Mouse (Mus musculus) neural tube, embryonic 13.5 days (tissue): ENCODE measurements around the gene Cep170b. TPM values are rescaled to one million over a fixed set of nuclear protein-coding genes. Genes with fewer than 3 reads are reported as not detected.

Experiments used
- ATAC-seq: fragments of 200-750 bp; cut with Nextera tagmentation; 2 replicates; pipeline ENCODE4 v1.8.0; 2017; ENCODE audit warnings: low read depth, mild to moderate bottlenecking, moderate TSS enrichment, moderate library complexity
- H3K27ac ChIP-seq: fragments of 300-500 bp; sonication (generic); replicated peaks from 2 replicates; pipeline ENCODE4 v1.5.1; 2015; ENCODE audit warnings: moderate library complexity, mild to moderate bottlenecking, inconsistent platforms
- H3K27me3 ChIP-seq: fragments of 300-500 bp; sonication (generic); 2 replicates; pipeline ENCODE4 v1.6.1; 2015; ENCODE audit warnings: mild to moderate bottlenecking, inconsistent platforms
- H3K36me3 ChIP-seq: fragments of 300-500 bp; sonication (generic); 2 replicates; pipeline ENCODE4 v1.6.1; 2015; ENCODE audit warnings: mild to moderate bottlenecking, inconsistent platforms
- H3K4me1 ChIP-seq: fragments of 300-500 bp; sonication (generic); replicated peaks from 2 replicates; pipeline ENCODE4 v1.6.1; 2015; ENCODE audit warnings: inconsistent platforms
- H3K4me2 ChIP-seq: fragments of 300-500 bp; sonication (generic); 2 replicates; pipeline ENCODE4 v1.6.1; 2015; ENCODE audit warnings: inconsistent platforms, mild to moderate bottlenecking, moderate library complexity
- H3K4me3 ChIP-seq: fragments of 300-500 bp; sonication (generic); 2 replicates; pipeline ENCODE4 v1.5.1; 2015; ENCODE audit warnings: mild to moderate bottlenecking, inconsistent platforms
- H3K9ac ChIP-seq: fragments of 300-500 bp; sonication (generic); 2 replicates; pipeline ENCODE4 v1.6.1; 2015; ENCODE audit warnings: moderate library complexity, mild to moderate bottlenecking, inconsistent platforms
- H3K9me3 ChIP-seq: fragments of 300-500 bp; sonication (generic); 2 replicates; pipeline ENCODE4 v1.6.1; 2016; ENCODE audit warnings: inconsistent platforms
- WGBS: fragments of 180-500 bp; shearing (Covaris S2); methylation state at CpG from one replicate; pipeline ENCODE4 v1.1.7; 2015; 5-methylcytosine and 5-hydroxymethylcytosine counted together
- polyA plus RNA-seq: library from polyadenylated mRNA; unstranded; fragments of >200 nt; fragmentation: Nextera tagmentation; extraction: Ambion mirVana; gene quantifications from 2 replicates; pipeline ENCODE4 v1.2.1, GENCODE M21; 2015

Gene Cep170b
- polyA plus RNA-seq: 23.7 and 26.9 TPM in 2 replicates

DNA sequence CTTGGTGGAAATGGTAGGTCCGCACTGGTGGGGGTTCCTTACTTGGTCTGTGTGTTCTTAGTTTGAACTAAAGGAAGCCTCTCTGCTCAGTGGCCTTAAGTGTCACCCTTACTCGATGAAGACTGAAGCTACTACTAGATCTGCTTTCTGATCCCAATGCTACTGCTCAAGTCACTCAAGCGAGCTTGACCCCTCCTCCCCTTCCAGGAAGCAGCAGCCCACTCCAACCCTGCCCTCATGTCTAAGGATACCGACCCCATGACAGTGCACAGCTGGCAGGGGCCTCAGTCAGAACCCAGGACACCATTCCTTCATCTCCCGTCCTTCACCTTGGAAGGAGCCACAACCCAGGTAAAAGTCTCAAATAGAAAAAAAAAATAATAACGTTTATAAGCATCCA is at the start of gene Cep170b:
Cep170b (plus strand) TSS at position 240 of the 400 bp plus-strand sequence.
- H3K27ac ChIP-seq: no peak within 1 kb of the TSS
- peak within 1 kb of the TSS; percentile 90; the same call in 1 of the 2 replicates for H3K9ac ChIP-seq
- H3K9me3 ChIP-seq: no peaks in the 10 kb centered on the region
- peak within 1 kb of the TSS; percentile 93 for H3K4me2 ChIP-seq
- 80% methylated on average over 6 of the region's 6 CpGs for WGBS
- peak within 1 kb of the TSS; percentile 91 for H3K4me3 ChIP-seq
- H3K27me3 ChIP-seq: peaks cover 30% of the 10 kb centered on the region
- no peaks in the 10 kb centered on the region for H3K36me3 ChIP-seq
- peaks cover 35% of the 10 kb centered on the region for H3K4me1 ChIP-seq
- no peak for ATAC-seq

GRCm38 (mm10) chr12:112670718-112671393 is 49.4 kb upstream of the Cep170b start:
- 53% methylated on average over 9 of the region's 9 CpGs for WGBS
- Histone ChIP-seq H3K27me3 (no peaks in the 10 kb centered on the region), H3K36me3 (peaks cover 47% of the 10 kb centered on the region), H3K27ac (peak overlapping the region; percentile 33), H3K4me1 (peaks cover 88% of the 10 kb centered on the region), H3K4me3 (peak overlapping the region; percentile 6; the same call in 1 of the 2 replicates), H3K9me3 (no peaks in the 10 kb centered on the region), H3K9ac (peak overlapping the region; percentile 100), H3K4me2 (peak overlapping the region; percentile 97)
- ATAC-seq: no peak

GRCm38 (mm10) chr12:112671891-112672290 is 48.4 kb upstream of the Cep170b start:
- no peaks in the 10 kb centered on the region for H3K27me3 ChIP-seq
- H3K9ac ChIP-seq: peak overlapping the region; percentile 100
- no peak for ATAC-seq
- no peak overlapping the region for H3K27ac ChIP-seq
- H3K9me3 ChIP-seq: no peaks in the 10 kb centered on the region
- H3K4me3 ChIP-seq: peak overlapping the region; percentile 98
- peak overlapping the region; percentile 97 for H3K4me2 ChIP-seq
- WGBS: 85% methylated on average over 7 of the region's 7 CpGs
- peaks cover 47% of the 10 kb centered on the region for H3K36me3 ChIP-seq
- peaks cover 78% of the 10 kb centered on the region for H3K4me1 ChIP-seq

- H3K9me3 ChIP-seq: no peaks in the 10 kb centered on the region
- H3K36me3 ChIP-seq: peaks cover 36% of the 10 kb centered on the region
- peak overlapping the region; percentile 100 for H3K9ac ChIP-seq
- WGBS: 5% methylated on average over 21 of the region's 21 CpGs
- H3K4me3 ChIP-seq: peak overlapping the region; percentile 98
- H3K27ac ChIP-seq: peak overlapping the region; percentile 95
- peaks cover 10% of the 10 kb centered on the region for H3K27me3 ChIP-seq
- H3K4me2 ChIP-seq: peak overlapping the region; percentile 97
- ATAC-seq: peak; percentile 26; the same call in 1 of the 2 replicates
- peaks cover 78% of the 10 kb centered on the region for H3K4me1 ChIP-seq
Observed at GRCm38 (mm10) chr12:112672744-112673575, 47.3 kb upstream of the Cep170b start.

GRCm38 (mm10) chr12:112673576-112674091 is 46.6 kb upstream of the Cep170b start:
- peak overlapping the region; percentile 100 for H3K9ac ChIP-seq
- peak overlapping the region; percentile 95 for H3K27ac ChIP-seq
- peak; percentile 21; the same call in 1 of the 2 replicates for ATAC-seq
- peak overlapping the region; percentile 98 for H3K4me3 ChIP-seq
- H3K27me3 ChIP-seq: peaks cover 16% of the 10 kb centered on the region
- peaks cover 78% of the 10 kb centered on the region for H3K4me1 ChIP-seq
- H3K9me3 ChIP-seq: no peaks in the 10 kb centered on the region
- 2% methylated on average over 43 of the region's 68 CpGs for WGBS
- H3K4me2 ChIP-seq: peak overlapping the region; percentile 97
- H3K36me3 ChIP-seq: peaks cover 29% of the 10 kb centered on the region

DNA sequence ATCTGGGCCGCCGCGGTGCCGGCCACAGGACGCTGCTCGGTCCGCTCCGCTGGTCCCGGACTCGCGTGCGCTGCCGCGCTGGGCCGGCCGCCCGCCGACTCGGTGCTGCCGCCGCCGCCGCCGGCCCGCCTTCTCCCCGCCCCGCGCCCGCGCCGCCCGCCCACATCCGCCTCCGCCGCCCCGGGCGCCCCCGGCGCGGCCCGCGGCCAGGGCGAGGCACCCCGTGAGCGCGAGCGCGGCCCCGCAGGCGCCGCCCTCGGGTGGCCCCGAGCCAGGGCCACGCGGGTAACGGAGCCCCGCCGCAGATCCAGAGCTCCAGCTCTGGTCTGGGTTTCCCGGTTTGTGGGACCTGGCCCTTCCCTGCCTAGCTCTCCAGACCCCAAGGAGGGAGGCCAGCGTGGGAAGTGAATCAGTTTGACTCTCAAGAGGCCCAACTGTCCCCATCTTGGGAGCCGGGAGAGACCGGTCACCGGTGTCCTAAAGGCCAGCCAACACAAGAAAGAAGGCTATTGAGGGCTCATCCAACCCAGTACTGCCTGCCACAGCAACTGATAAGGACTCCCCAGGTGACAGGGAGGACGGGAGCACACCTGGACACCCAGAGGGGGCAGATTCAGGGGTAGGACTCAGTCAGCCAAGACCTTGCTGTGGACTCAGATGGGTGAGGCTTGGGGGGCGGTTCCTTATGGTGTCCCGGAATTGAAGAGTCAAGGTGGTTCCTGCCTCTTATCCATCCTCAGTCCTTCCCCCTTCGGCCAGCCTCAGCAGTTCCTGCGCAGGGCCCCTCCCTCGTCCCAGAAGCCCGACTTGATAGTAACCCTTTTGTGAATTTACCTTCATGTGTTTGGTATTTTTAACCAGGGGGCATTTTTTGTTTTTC is 45.9 kb upstream of the Cep170b start, which contains the start of gene Akt1:
Akt1 (minus strand) TSS at position 753 of the 880 bp plus-strand sequence.
- Histone ChIP-seq H3K4me2 (peak within 1 kb of the TSS; percentile 97), H3K4me3 (peak within 1 kb of the TSS; percentile 98), H3K27ac (peak within 1 kb of the TSS; percentile 95), H3K9me3 (no peaks in the 10 kb centered on the region), H3K36me3 (peaks cover 22% of the 10 kb centered on the region), H3K4me1 (peaks cover 78% of the 10 kb centered on the region), H3K9ac (peak within 1 kb of the TSS; percentile 100), H3K27me3 (peaks cover 16% of the 10 kb centered on the region)
- WGBS: 0% methylated on average over 37 of the region's 70 CpGs
- peak; percentile 21; the same call in 1 of the 2 replicates for ATAC-seq

GRCm38 (mm10) chr12:112675245-112676035 is 44.8 kb upstream of the Cep170b start:
- Histone ChIP-seq H3K4me1 (peaks cover 72% of the 10 kb centered on the region), H3K9ac (peak overlapping the region; percentile 100; the same call in 1 of the 2 replicates), H3K36me3 (peaks cover 11% of the 10 kb centered on the region), H3K27me3 (peaks cover 27% of the 10 kb centered on the region), H3K4me2 (peak overlapping the region; percentile 97), H3K27ac (peak overlapping the region; percentile 95), H3K9me3 (no peaks in the 10 kb centered on the region), H3K4me3 (peak overlapping the region; percentile 98)
- 17% methylated on average over 18 of the region's 18 CpGs for WGBS
- peak; percentile 33 for ATAC-seq

- Histone ChIP-seq H3K4me1 (peaks cover 61% of the 10 kb centered on the region), H3K9ac (no peak overlapping the region), H3K4me3 (no peak overlapping the region), H3K36me3 (no peaks in the 10 kb centered on the region), H3K27me3 (peaks cover 42% of the 10 kb centered on the region), H3K27ac (no peak overlapping the region), H3K4me2 (no peak overlapping the region), H3K9me3 (no peaks in the 10 kb centered on the region)
- no peak for ATAC-seq
- WGBS: 63% methylated on average over 5 of the region's 5 CpGs
Observed at GRCm38 (mm10) chr12:112677076-112677475, 43.2 kb upstream of the Cep170b start.

DNA sequence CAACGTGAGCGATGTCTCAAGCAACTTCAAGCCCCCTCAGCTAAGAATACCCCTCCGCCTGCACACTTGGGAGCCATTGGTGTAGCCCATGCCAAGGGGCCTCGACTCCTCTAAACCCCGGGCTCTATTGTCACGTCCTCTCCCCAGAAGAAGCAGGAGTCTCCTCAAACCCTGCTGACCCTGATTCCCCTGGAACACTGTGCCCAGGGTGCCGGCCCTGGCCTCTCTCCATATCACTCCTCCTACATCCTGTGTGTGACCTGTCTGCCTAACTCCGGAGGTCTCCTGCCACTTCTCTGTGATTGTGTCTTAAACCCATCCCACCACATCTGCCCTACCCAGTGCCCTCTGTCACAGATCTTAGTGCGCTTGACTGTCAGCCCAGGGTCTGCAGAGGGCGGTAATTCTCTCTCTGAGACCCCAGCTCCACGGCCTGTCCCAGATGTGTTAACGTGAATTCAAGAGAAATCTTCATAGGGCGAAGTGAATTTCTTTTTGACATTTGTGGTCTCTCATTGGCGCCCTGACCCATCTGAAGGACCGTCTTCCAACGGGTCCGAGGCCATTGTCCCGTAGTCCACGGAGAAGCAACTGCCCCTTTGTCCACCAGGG is 42.2 kb upstream of the Cep170b start:
- Histone ChIP-seq H3K27me3 (peaks cover 42% of the 10 kb centered on the region), H3K36me3 (no peaks in the 10 kb centered on the region), H3K9me3 (no peaks in the 10 kb centered on the region), H3K27ac (no peak overlapping the region), H3K4me2 (peak overlapping the region; percentile 92), H3K4me1 (peaks cover 51% of the 10 kb centered on the region), H3K4me3 (peak overlapping the region; percentile 52), H3K9ac (peak overlapping the region; percentile 69)
- WGBS: 18% methylated on average over 19 of the region's 19 CpGs
- ATAC-seq: no peak

DNA sequence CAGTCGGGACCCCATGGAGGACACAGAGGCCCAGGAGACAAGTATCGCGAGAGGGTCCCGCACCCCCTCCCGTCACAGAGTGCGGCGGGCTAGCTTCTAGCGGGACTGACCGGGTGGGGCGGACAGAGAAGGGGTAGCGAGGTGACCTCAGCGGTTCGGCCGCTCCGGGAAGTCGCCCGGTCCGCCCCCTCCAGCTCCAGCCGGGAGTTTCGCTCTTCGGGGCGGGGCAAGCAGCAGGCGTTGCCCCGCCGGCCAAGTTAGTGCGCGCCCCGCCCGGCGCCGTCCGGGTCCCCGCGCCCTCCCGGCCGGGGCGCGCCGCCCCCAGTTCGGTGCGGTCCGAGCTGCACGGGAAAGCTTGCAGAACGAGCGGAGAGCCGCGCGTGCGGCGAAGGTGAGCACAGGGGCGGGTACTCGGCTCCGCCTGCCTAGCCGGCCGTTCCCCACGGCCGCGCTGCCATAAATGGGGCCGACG is 41.7 kb upstream of the Cep170b start, which contains the start of gene Zbtb42:
Zbtb42 (plus strand) TSS at position 274 of the 472 bp plus-strand sequence.
- no peaks in the 10 kb centered on the region for H3K9me3 ChIP-seq
- no peak within 1 kb of the TSS for H3K27ac ChIP-seq
- peak within 1 kb of the TSS; percentile 69 for H3K9ac ChIP-seq
- ATAC-seq: no peak
- under 1% methylated on average over 43 of the region's 60 CpGs for WGBS
- H3K4me2 ChIP-seq: peak within 1 kb of the TSS; percentile 92
- peaks cover 42% of the 10 kb centered on the region for H3K27me3 ChIP-seq
- H3K36me3 ChIP-seq: no peaks in the 10 kb centered on the region
- peak within 1 kb of the TSS; percentile 52 for H3K4me3 ChIP-seq
- peaks cover 49% of the 10 kb centered on the region for H3K4me1 ChIP-seq
